Comparison of ENCODE assay signal across 9 mouse cellular contexts in the genomic region with DNA sequence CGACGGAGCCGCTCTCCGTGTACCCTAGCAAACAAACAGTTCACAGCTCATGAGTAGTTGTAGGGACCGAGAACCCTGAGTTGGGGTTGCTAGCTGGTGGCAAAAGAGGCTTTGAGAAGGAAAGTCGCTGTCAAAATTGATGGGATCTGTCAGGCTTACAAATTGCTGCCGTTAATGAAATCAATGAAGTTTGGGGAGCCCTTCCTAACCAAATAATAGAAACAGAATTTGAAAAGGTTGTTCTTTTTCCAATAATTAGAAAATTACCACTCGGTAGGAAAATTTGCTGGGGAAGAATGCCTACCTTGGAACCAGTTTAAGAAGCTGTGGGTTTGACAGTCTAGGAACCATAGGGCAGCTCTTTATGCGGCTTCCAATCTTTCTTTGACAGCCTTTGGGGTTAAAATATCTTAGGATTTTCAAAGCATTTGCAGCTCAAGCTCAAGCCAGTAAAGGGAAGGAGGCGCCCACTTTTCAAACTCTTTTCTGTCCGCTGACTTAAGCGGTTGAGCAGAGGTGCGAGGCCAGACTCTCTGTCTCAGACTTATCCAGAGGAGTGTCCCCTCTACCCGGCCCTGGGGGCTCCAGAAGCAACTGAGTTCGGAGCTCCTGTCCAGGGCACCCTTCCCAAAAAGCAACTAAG. TPM values are rescaled to one million over a fixed set of nuclear protein-coding genes. Genes with fewer than 3 reads are reported as not detected.
DNase-seq lines count a peak whose midpoint lies in the region; ATAC-seq and TF ChIP-seq lines count a peak whose summit lies in the region.
"Had no signal": no experiment of that assay in that cellular context is flagged by ENCODE, and none has a peak within 500 bp of the region (broad histone marks: within the 10 kb centered on the region; RNA-seq: fewer than 3 reads in every experiment).

No protein-coding gene starts in this region.

- H3K9me3 ChIP-seq in heart, embryonic 11.5 days (replicated peaks; ENCODE audit: control insufficient read depth, low read length): no peaks in the 10 kb centered on the region
- H3K9me3 ChIP-seq in liver, embryonic 12.5 days (replicated peaks): no peaks in the 10 kb centered on the region

- no peak for DNase-seq in heart, adult 11 months
- no peak for DNase-seq in testis, postnatal 14 days (ENCODE audit: low spot score)
- DNase-seq in layer of hippocampus, adult 9-11 months: no peak
- no peak for DNase-seq in right cerebral cortex, postnatal 14 days
- no peak for DNase-seq in ovary, postnatal 14 days (ENCODE audit: low spot score)
- DNase-seq: lung, adult 18-20 months had no signal

- peak overlapping the region; percentile 37 for H3K4me2 ChIP-seq in heart, embryonic 11.5 days
- H3K4me2 ChIP-seq in liver, embryonic 12.5 days: 0 out of 2 replicates have a peak overlapping the region, but pooled peaks have one; percentile 6

- H3K27me3 ChIP-seq in heart, embryonic 11.5 days (ENCODE audit: control insufficient read depth, insufficient read depth, low read length): peaks cover 91% of the 10 kb centered on the region
- peaks cover 20% of the 10 kb centered on the region for H3K27me3 ChIP-seq in testis, adult 2 months (ENCODE audit: control insufficient read depth, insufficient read depth, low read length)
- peaks cover 96% of the 10 kb centered on the region for H3K27me3 ChIP-seq in liver, embryonic 12.5 days (replicated peaks)

- no peak for ATAC-seq in heart, embryonic 11.5 days (replicated peaks; ENCODE audit: insufficient number of reproducible peaks, low FRiP score, low TSS enrichment)
- ATAC-seq in liver, embryonic 12.5 days: no peak

- 2% methylated on average over 15 of the region's 15 CpGs for WGBS in heart, embryonic 11.5 days (ENCODE audit: insufficient replicate concordance)
- 2% methylated on average over 15 of the region's 15 CpGs for WGBS in liver, embryonic 12.5 days (ENCODE audit: insufficient replicate concordance)

- peaks cover 4% of the 10 kb centered on the region; the same call in 1 of the 2 replicates for H3K4me1 ChIP-seq in heart, embryonic 11.5 days (ENCODE audit: control insufficient read depth, insufficient read depth, low read length)
- peaks cover 15% of the 10 kb centered on the region for H3K4me1 ChIP-seq in testis, adult 2 months (ENCODE audit: control insufficient read depth, insufficient read depth, low read length)
- H3K4me1 ChIP-seq in liver, embryonic 12.5 days: peaks cover 13% of the 10 kb centered on the region

- TF ChIP-seq CTCF in testis, adult 2 months (IDR thresholded peaks at IDR 0.05; ENCODE audit: control insufficient read depth, insufficient read depth, insufficient replicate concordance, low read depth, low read length): no peak

- no peak overlapping the region for H3K27ac ChIP-seq in heart, embryonic 11.5 days (ENCODE audit: low read depth, low read length)
- no peak overlapping the region for H3K27ac ChIP-seq in testis, adult 2 months (ENCODE audit: control insufficient read depth, insufficient read depth, low read depth, low read length)
- H3K27ac ChIP-seq in liver, embryonic 12.5 days: no peak overlapping the region

- H3K4me3 ChIP-seq in heart, embryonic 11.5 days (ENCODE audit: low read depth, low read length): peak overlapping the region; percentile 26; the same call in 1 of the 2 replicates
- peak overlapping the region; percentile 39; the same call in 1 of the 2 replicates for H3K4me3 ChIP-seq in testis, adult 2 months (ENCODE audit: control insufficient read depth, low read depth, low read length)
- peak overlapping the region; percentile 5; the same call in 1 of the 2 replicates for H3K4me3 ChIP-seq in liver, embryonic 12.5 days

- H3K9ac ChIP-seq in heart, embryonic 11.5 days (ENCODE audit: low read depth, low read length): no peak overlapping the region
- no peak overlapping the region for H3K9ac ChIP-seq in liver, embryonic 12.5 days

- H3K36me3 ChIP-seq in heart, embryonic 11.5 days (ENCODE audit: control insufficient read depth, insufficient read depth, low read length): no peaks in the 10 kb centered on the region
- no peaks in the 10 kb centered on the region for H3K36me3 ChIP-seq in testis, adult 2 months (ENCODE audit: control insufficient read depth, insufficient read depth, low read length)
- no peaks in the 10 kb centered on the region for H3K36me3 ChIP-seq in liver, embryonic 12.5 days

- TF ChIP-seq POLR2A in testis, adult 2 months (IDR thresholded peaks at IDR 0.05; ENCODE audit: control insufficient read depth, low read depth, low read length): no peak

RNA-seq across cellular contexts. Expression of a gene that starts 1.2 kb away (rescaled TPM):
- not detected in 2 replicates for polyA plus RNA-seq in heart, embryonic 11.5 days (2014; fragmentation: Nextera tagmentation; extraction: Ambion mirVana)
- 0.02 TPM in 2 replicates for polyA plus RNA-seq in testis, adult 2 months (2012; rRNA removed)
- polyA plus RNA-seq in liver, embryonic 12.5 days (2016; fragmentation: Nextera tagmentation; extraction: Ambion mirVana): not detected in 2 replicates

RNA-seq across cellular contexts. Expression of a gene that starts 10.0 kb away (rescaled TPM):
- polyA plus RNA-seq in heart, embryonic 11.5 days (2014; fragmentation: Nextera tagmentation; extraction: Ambion mirVana): not detected in 2 replicates
- 0.11 TPM in 1 of 2 replicates, not detected in the other for polyA plus RNA-seq in testis, adult 2 months (2012; rRNA removed)
- 0.10 TPM in 1 of 2 replicates, not detected in the other for polyA plus RNA-seq in liver, embryonic 12.5 days (2016; fragmentation: Nextera tagmentation; extraction: Ambion mirVana)

RNA-seq across cellular contexts. Expression of a gene that starts 16.7 kb away (rescaled TPM):
- polyA plus RNA-seq in heart, embryonic 11.5 days (2014; fragmentation: Nextera tagmentation; extraction: Ambion mirVana): not detected in 2 replicates
- polyA plus RNA-seq in testis, adult 2 months (2012; rRNA removed): 0.05 TPM in 1 of 2 replicates, not detected in the other
- not detected in 2 replicates for polyA plus RNA-seq in liver, embryonic 12.5 days (2016; fragmentation: Nextera tagmentation; extraction: Ambion mirVana)

RNA-seq across cellular contexts. Expression of a gene that starts 21.2 kb away (rescaled TPM):
- not detected in 2 replicates for polyA plus RNA-seq in heart, embryonic 11.5 days (2014; fragmentation: Nextera tagmentation; extraction: Ambion mirVana)
- polyA plus RNA-seq in testis, adult 2 months (2012; rRNA removed): 0.23 TPM in 1 of 2 replicates, not detected in the other
- not detected in 2 replicates for polyA plus RNA-seq in liver, embryonic 12.5 days (2016; fragmentation: Nextera tagmentation; extraction: Ambion mirVana)

RNA-seq across cellular contexts. Expression of a gene that starts 33.6 kb away (rescaled TPM):
- polyA plus RNA-seq in heart, embryonic 11.5 days (2014; fragmentation: Nextera tagmentation; extraction: Ambion mirVana): 0.11 TPM in 1 of 2 replicates, not detected in the other
- polyA plus RNA-seq in testis, adult 2 months (2012; rRNA removed): 0.73 and 0.81 TPM in 2 replicates
- polyA plus RNA-seq in liver, embryonic 12.5 days (2016; fragmentation: Nextera tagmentation; extraction: Ambion mirVana): not detected in 2 replicates
